Mouse (Mus musculus): ENCODE data around the gene Rtn4.

Rtn4 gene

DNA sequence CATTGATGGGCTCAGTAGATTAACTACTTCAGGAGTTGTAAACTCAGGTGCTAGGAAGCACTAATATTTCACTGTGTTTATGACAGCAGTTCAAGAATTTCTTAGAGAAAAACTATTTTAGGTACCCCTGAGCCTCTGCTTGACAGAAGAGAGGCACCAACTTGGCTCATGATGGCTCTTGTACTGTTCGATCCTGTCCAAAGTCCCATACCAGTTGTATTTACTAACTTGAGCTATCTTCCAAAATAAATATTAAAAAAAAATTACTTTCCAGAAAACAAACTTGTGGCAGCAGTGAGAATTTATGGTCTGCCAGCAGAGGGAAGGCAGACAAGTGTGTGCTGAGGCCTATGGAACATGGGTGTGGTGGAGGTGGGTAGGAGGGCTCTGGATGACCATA is 70.0 kb downstream of the Rtn4 start:
- no peak for DNase-seq (ENCODE audit: extremely low read depth, low read depth)

DNA sequence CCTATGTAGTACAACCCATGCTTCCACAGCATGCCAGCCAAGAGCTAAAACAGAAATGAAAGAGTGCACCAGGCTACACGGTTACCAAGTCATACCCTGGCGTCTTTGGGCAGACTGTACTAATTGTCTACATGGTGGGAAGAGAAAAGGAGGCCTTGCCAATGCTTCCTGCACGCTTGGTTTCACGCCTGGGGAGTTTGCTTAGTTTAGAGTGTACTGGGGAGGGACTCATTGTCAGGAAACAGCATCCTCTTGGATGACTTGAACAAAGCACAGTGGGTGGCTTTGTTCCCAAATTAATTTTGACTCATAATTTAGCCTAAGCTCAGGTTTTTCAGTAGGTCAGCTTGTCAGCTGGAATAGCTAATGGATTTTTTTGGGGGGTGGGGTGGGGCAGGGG is 72.3 kb downstream of the Rtn4 start:
- DNase-seq (ENCODE audit: extremely low read depth, low read depth) = no peak

DNA sequence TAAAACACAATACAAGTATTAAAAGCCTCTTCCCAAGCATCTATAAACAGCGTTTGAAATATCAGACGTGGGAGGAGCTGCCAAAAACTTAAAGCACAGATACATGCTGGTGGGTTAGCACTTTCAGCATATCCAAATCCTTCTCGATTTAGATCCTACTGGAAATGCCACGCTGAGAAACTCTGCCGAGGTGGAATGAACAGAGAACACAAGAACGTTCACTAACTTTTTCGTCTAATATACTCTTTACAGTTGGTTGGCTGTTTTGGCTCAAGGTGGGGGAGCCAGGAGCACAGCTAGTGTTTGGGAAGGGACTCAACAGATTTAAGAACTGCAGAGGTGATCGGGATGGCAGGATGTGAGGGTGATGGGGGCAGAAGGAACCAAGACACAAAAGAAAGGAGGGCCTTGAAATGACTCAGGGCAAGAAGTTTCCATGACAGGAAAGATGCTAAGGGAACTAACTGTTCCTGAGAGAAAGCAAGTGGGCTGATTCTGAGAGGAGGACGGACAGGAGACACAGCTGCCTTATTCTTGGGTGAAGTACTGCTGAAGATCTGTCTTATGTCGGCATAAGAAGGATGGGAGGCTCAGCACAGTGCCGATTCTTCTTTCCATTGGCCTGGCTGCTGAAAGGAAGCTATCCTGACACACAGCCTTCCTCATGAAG is 73.7 kb downstream of the Rtn4 start:
- no peak for DNase-seq (ENCODE audit: extremely low read depth, low read depth)

DNA sequence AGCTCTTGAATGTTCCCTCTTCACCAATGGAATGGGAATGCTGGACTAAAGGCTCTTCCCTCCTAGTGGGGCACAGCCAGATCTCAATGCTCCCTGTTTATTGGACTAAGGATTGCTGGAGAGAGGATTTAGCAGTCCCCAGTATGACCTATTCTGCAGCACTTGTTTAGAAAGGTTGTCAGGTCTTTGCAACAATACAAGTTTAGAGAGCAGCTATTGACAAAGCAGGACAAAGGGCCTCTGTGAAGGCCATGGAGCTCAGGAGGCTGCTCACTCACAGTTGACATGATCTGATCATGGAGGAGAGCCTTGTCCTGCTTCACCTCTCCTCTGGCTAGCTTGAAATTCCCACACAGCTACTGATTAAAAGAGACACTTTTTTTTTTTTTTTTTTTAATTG is 75.8 kb downstream of the Rtn4 start:
- DNase-seq (ENCODE audit: extremely low read depth, low read depth) = no peak

DNA sequence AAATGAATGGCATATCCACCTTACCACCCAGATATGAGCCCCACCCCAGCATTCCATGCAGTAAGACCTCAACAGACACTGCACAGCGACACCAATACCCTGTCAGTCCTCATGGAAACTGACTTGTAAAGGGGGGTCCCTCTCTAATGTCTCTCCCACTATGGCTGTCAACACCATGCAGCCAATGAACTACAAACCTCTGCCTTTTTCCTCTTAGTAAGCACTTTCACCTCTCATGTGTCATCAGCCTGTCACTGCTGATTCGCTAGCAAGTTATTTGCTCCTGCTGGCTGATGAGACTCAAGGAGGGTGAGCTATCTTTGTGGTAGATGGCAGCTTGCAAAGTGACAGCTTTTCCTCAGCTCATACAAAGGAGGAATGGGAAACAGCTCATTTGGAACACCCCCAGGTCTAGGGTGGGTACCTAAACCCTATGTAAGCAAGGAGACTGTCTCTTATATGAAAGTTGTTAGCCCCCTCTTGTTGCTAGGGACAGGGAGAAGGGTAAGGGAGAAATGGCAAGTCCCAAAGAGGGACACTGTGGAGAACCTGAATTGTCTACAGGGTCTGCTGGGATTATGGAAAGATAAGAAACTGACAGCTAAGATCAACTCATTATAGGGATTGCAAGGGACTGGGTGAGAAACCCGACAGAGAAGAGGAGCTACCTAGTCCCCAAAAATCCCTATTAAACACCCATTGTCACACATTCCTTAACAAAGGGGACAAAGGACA is 78.1 kb downstream of the Rtn4 start:
- no peak for DNase-seq (ENCODE audit: extremely low read depth, low read depth)

DNA sequence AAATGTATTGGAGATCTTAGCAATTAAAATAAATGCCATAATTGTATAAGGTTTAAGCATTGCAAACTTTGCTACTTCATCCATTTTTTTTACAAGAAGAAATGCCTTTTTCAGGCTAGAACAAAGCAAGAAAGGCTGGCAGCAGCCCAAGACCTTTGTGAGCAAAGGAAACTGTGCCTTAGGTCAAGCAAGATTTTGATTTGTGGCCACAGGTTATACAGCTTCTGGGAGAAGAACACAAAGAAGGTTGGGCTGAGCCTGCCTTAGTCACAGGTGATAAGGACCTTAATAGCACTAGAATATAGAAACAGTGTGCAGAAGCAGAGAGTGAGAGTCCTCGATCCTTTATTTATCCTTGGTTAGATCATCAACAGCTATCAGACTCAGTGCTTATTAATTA is 79.5 kb downstream of the Rtn4 start:
- DNase-seq (ENCODE audit: extremely low read depth, low read depth) = no peak

DNA sequence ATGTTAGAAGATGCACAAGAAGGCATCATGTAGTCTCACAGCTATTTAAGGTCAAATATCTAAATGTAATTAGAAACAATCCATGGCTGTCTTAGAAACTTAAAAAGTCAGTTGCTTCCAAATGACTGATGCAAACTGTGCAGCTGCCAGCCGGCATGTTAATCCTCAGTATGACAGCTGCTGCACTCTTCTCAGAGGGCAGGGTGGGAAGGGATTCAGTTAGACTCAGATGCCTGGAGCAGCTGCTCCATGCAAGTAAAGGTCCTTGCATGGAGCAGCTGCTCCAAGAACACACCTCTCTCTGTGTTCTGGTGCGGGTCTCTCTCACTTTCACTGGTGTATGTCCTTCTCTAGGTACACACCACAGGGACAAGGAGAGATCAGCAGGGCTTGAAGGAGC is 81.5 kb downstream of the Rtn4 start:
- no peak for DNase-seq (ENCODE audit: extremely low read depth, low read depth)

DNA sequence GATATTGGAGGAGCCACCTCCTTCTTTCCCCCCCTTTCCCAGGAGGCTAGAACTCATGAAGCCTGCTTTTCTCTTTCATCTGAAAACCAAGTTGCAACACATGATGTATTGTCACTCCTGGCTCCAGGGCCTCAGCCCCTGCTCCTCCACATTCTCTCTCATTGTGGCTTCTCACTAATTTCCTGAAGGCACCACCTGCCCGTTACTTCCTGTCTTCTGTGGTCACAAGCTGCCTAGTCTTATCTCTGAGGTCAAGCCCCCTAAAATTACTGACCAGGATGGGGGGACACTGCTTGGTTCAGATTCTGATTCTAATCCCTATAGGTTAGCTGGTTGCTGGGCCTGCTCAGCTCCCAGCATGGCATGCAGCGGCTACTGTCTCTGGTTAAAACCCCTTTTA is 82.0 kb downstream of the Rtn4 start:
- DNase-seq (ENCODE audit: extremely low read depth, low read depth) = no peak

DNA sequence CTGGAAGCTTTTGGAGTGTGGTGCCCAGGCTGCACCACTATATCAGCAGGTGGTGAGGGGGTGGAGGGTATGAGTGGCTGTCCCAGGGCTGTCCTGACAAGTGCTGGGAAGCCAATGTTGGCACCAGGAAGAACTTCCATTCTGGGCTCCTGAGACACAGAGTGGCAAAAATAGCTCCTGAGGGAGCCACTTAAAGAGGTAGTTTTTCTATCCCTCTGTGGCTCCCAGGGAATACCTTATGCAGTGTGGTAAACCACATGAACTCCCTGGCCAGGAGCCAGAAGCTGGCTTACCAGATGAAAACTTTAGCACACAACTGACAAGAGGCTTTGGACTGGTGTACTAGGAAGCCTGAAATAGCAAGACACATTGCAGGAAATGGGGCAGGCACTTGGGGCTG is 85.2 kb downstream of the Rtn4 start:
- no peak for DNase-seq (ENCODE audit: extremely low read depth, low read depth)

DNA sequence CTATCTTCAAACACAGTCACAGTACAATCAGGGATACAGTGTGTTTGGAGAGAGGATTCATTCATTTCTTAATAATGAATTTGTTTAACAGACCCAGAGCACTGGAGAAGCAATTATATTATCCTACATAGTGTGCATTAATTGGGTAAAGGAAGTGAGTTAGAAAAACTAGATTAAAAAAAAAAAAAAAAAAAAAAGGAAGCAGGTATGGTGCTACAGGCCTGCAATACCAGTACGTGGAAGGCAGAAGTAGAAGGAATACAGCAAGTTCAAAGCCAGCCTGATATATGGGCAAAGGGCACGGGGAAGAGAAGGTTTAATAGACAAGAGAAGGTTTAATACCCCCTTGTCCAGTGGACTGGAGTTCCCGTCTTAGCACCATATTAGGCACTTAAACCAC is 86.2 kb downstream of the Rtn4 start:
- DNase-seq (ENCODE audit: extremely low read depth, low read depth) = no peak

DNA sequence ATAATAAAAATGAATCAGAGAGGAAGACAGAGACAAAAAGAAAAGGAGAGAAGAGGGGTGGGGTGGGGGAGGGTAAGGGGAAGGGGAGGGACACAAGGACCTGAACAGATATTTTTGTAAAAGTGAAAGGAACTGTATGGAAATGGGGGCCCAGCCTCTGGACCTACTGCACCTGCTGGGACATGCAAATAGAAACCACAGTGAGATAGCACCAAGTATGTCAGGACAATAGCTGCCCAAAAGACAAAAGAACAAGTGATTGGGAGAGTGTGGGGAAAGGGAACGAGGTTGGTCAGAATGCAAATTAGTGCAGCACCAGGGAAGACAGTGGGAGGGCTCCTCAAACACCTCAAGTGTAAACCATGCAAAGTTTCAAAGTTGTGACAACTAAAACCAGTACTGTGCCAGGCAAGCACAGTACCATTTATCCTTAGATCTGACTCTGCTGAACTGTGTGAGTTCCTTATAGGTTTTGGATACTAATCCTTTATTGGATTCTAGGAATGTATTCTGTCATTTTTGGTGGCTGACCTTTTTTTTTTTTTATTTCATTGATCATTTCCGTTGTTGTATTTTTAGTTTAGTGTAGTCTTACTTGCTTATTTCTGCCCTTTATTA is 86.8 kb downstream of the Rtn4 start:
- no peak for DNase-seq (ENCODE audit: extremely low read depth, low read depth)

DNA sequence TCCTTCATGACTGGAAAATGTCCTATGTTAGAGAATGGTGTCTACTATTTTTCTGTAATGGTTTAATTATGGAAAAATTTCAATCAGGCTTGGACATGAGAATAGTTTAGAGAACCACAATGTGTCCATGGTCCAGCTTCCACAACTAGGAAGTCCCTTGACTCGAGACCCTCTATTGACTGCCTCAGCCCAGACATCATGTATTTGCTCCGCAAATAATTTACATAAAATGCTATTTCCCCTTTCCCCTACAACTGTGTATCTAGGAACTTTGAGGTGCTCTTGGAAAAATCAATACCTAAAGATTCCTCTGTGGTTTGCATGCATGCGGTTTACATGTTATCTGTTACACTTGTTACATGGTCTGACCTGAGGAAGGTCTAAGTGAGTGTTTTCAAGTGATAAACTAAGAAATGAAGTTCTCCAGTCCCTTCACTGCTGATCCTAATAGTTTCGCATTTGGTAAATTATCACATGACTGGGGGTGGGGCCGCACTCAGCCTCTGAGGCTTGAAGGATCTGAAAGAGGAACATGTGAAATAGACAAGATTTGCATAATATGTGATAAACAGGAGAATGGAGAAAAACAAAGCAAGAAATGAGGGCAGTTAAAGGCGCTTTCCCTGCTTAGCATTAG is 94.0 kb downstream of the Rtn4 start:
- peak; percentile 70 for DNase-seq (ENCODE audit: extremely low read depth, low read depth)

DNA sequence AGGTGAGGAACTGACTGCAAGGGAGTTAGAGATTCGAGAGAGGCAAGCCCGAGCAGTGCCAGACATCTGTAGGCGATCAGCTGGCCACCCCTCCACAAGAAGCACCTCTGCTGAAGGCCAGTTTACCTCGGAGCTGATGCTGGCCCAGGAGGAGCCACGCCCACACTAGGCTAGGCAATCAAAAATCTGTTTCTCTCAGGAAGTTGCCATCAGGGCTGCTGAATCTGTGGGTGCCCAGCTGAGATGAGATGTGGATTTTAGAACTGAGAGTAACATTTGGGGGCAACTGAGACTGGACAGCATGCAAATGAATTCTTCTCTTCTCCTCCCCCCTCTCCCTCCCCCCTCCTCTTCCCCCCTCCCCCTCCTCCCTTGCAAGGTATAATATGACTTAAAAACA is 94.7 kb downstream of the Rtn4 start:
- DNase-seq (ENCODE audit: extremely low read depth, low read depth) = no peak

DNA sequence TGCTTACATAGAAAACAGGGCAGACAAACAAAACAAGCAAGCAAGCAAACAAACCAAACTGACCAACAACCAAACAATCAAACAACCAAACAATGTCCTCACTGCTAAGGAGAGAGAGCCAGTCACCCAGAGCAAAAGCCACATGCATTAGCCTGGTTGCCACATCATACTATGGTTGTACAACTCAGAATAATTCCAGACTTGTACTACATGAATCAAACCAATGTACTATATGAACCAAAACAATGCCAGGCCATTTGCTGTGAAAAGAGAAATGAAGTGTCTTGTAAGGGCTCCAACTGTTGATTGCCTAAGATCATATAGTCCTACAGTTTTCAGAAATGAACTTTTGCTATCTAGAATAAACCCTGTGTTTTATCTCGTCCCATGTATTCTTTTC is 95.8 kb downstream of the Rtn4 start:
- DNase-seq (ENCODE audit: extremely low read depth, low read depth) = no peak

DNA sequence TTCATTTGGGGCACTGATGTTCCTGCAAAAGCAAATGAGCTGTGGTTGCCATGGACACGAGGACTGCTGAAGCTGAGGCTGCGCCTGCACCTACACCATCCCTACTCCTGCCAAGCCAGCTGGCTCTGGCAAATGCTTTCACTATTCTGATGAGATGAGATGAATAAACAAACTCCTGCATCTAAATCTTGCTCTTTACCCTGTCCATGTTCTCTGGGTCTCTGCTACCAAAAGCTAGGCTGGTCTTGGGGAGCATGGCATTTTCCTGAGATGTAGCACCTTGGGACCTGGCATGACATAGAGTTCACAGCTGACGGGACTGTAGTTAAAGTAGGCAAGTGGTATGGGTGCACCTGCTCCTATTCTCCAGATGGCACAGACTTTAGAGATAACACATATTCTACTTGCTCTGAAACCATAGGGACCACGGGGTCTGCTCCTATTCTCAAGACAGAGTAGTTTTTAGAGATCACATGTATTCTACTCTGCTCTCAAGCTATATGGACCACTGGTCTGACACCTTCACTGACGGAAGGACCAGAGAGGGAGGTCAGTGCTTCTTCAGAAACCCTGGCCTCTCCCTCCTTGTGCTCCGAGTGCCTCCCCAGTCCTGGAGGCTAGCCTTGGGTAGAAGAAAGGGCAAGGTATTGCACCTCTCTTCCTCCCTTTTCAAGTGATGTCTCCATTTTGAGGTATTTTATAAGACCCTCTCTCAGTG is 96.3 kb downstream of the Rtn4 start:
- no peak for DNase-seq (ENCODE audit: extremely low read depth, low read depth)

DNA sequence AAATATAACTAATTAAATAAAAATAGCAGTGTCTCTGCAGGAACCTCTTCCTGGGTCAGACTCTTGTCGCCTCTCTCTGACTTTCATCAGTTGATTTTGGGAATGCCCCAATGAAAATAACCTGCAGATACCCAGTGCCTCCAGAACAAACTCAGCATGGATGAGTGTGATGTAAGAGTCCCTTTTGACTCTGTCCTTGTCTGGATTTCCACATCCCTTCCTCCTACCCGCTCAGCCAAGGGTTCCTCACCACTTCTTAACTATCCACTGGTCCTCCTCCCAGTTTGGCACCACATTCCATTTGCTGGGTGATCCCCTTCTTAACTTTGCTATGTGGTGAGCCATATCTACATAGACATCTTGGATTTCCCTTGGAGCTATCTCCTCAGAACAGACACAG is 98.0 kb downstream of the Rtn4 start:
- no peak for DNase-seq (ENCODE audit: extremely low read depth, low read depth)

All from MEL-GATA-1-ER (cell line).